Mouse (Mus musculus) heart, postnatal 4 days (tissue): ENCODE data around the gene Chac1. TPM values are rescaled to one million over a fixed set of nuclear protein-coding genes. Genes with fewer than 3 reads are reported as not detected.

ENCODE experiments used
- DNase-seq: peaks from one replicate; pipeline ENCODE4 v3.0.0; 2021
- total RNA-seq, 2 experiments: library from RNA; stranded (reverse); gene quantifications; 2 replicates each; pipeline ENCODE4 v1.2.3; 2021

The Chac1 gene
- under 1 TPM; 0.43 to 0.81 TPM for total RNA-seq

GRCm38 (mm10) chr2:119350555-119351486 lies at the start of gene Chac1:
Chac1 (plus strand) TSS chr2:119351229.
- peak; percentile 78 for DNase-seq

GRCm38 (mm10) chr2:119302876-119303275 lies 48.2 kb upstream of the Chac1 start:
- DNase-seq: no peak

- DNase-seq: no peak
Measured at GRCm38 (mm10) chr2:119304391-119304790, 46.6 kb upstream of the Chac1 start.

GRCm38 (mm10) chr2:119304798-119305208 lies 46.2 kb upstream of the Chac1 start:
- peak; percentile 55 for DNase-seq

GRCm38 (mm10) chr2:119311544-119311943 lies 39.5 kb upstream of the Chac1 start:
- DNase-seq: peak; percentile 67

GRCm38 (mm10) chr2:119312380-119312958 lies 38.6 kb upstream of the Chac1 start:
- no peak for DNase-seq

- no peak for DNase-seq
Measured at GRCm38 (mm10) chr2:119313780-119314479, 37.1 kb upstream of the Chac1 start.

GRCm38 (mm10) chr2:119314742-119315310 lies 36.2 kb upstream of the Chac1 start:
- DNase-seq: no peak

GRCm38 (mm10) chr2:119318043-119318710 lies 32.9 kb upstream of the Chac1 start:
- DNase-seq: peak; percentile 17

- peak; percentile 46 for DNase-seq
Measured at GRCm38 (mm10) chr2:119320571-119320970, 30.5 kb upstream of the Chac1 start.

GRCm38 (mm10) chr2:119321771-119322586 lies 29.1 kb upstream of the Chac1 start:
- peak; percentile 28 for DNase-seq

GRCm38 (mm10) chr2:119322587-119323300 lies 28.3 kb upstream of the Chac1 start:
- peak; percentile 43 for DNase-seq

GRCm38 (mm10) chr2:119323866-119324575 lies 27.0 kb upstream of the Chac1 start:
- peak; percentile 9 for DNase-seq

GRCm38 (mm10) chr2:119324576-119325318 lies 26.3 kb upstream of the Chac1 start:
- peak; percentile 23 for DNase-seq

- peak; percentile 78 for DNase-seq
Measured at GRCm38 (mm10) chr2:119325568-119326143, 25.4 kb upstream of the Chac1 start, which contains the start of gene Dll4. Dll4 (plus strand) TSS chr2:119325784.

GRCm38 (mm10) chr2:119326161-119327101 lies 24.6 kb upstream of the Chac1 start:
- DNase-seq: peak; percentile 39

- peak; percentile 75 for DNase-seq
Measured at GRCm38 (mm10) chr2:119327102-119327480, 23.9 kb upstream of the Chac1 start.
